Mouse (Mus musculus) G1E (cell line): Measurements from ENCODE around the gene Spi1. TPM values are rescaled to one million over a fixed set of nuclear protein-coding genes. Genes with fewer than 3 reads are reported as not detected.
A peak's percentile ranks its signal among the peaks of the same experiment; 100 is the strongest.

Experiments
- ATAC-seq: 2 replicates; pipeline ENCODE4 v1.8.0; 2016; ENCODE audit warnings: mild to moderate bottlenecking; ENCODE audit not compliant: insufficient number of reproducible peaks, poor library complexity, low FRiP score, severe bottlenecking; ENCODE audit errors: extremely low read depth
- DNase-seq: peaks from one replicate; pipeline ENCODE4 v3.0.0; 2012; ENCODE audit warnings: low spot score
- H3K27me3 ChIP-seq: 2 replicates; pipeline ENCODE4 v1.6.1; 2012; ENCODE audit warnings: mild to moderate bottlenecking, low read length, inconsistent platforms; ENCODE audit not compliant: insufficient read depth
- H3K36me3 ChIP-seq: replicated peaks from 2 replicates; pipeline ENCODE3; 2012; ENCODE audit warnings: mild to moderate bottlenecking, inconsistent platforms
- H3K4me1 ChIP-seq: 2 replicates; pipeline ENCODE4 v1.6.1; 2012; ENCODE audit warnings: low read depth, low read length, inconsistent platforms, mixed read lengths; ENCODE audit not compliant: insufficient read depth
- H3K4me3 ChIP-seq: 2 replicates; pipeline ENCODE4 v1.5.1; 2012; ENCODE audit warnings: low read depth, mild to moderate bottlenecking, inconsistent platforms, low read length, moderate library complexity, mixed read lengths
- H3K9me3 ChIP-seq: replicated peaks from 2 replicates; pipeline ENCODE4 v1.6.1; 2012; ENCODE audit warnings: inconsistent platforms
- CTCF ChIP-seq: IDR thresholded peaks from 2 replicates; pipeline ENCODE4 v1.5.1; 2012; ENCODE audit warnings: low read depth, low read length, inconsistent platforms, mixed read lengths
- GATA1 ChIP-seq: IDR thresholded peaks from 2 replicates; pipeline ENCODE4 v1.6.1; 2012; ENCODE audit warnings: borderline replicate concordance, low read length, inconsistent platforms, mixed read lengths
- GATA2 ChIP-seq: IDR thresholded peaks from 2 replicates; pipeline ENCODE4 v1.6.1; 2012; ENCODE audit warnings: low read depth, low read length, inconsistent platforms, borderline replicate concordance
- POLR2AphosphoS5 ChIP-seq: IDR thresholded peaks from 2 replicates; pipeline ENCODE4 v1.6.1; 2012; ENCODE audit warnings: low read depth, low read length, inconsistent platforms; ENCODE audit not compliant: insufficient replicate concordance
- TAL1 ChIP-seq: conservative IDR thresholded peaks from 2 replicates; pipeline ENCODE4 v1.6.1; 2012; ENCODE audit warnings: low read depth, low read length, inconsistent platforms, mixed read lengths
- polyA plus RNA-seq: library from polyadenylated mRNA; stranded (reverse); fragments of >175 nt; gene quantifications from 2 replicates; pipeline ENCODE4 v1.2.3, GENCODE M21; 2012
- total RNA-seq, 2 experiments: library from RNA; stranded (forward) in 1 of 2; stranded (reverse) in 1 of 2; fragments of 200-1000 nt in 1 of 2; fragments of >200 nt in 1 of 2; fragmentation: Nextera tagmentation in 1 of 2; gene quantifications; 2 replicates each; pipeline ENCODE4 v1.2.3; 2014 to 2017

Gene Spi1
- total and polyA plus RNA-seq, 3 experiments: 25.4 to 138 (median 79.8) TPM

DNA sequence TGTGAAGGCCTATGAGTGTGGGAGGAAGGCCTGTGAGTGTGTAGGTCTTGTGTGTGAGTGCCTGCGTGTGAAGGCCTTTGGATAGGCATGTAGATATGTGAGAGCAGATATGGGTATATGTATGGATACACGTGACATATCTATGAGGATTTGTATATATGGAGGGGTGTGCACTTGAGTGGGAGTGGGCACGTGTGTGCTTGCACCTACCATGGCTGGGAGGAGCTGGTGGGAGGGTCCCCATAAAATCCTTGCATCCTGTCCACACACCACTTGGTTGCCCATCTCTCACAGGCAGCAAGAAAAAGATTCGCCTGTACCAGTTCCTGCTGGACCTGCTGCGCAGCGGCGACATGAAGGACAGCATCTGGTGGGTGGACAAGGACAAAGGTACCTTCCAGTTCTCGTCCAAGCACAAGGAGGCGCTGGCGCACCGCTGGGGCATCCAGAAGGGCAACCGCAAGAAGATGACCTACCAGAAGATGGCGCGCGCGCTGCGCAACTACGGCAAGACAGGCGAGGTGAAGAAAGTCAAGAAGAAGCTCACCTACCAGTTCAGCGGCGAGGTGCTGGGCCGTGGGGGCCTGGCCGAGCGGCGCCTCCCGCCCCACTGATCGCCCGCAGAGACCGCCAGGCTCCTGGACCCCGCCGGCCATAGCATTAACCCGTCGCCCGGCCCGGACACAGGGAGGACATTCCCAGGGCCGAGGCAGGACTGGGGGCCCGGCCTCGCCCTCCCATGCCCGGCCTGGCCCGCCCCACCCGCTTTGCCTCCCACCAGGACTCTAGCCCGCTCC is 32.8 kb downstream of the Spi1 start:
- DNase-seq (peak; percentile 68), ATAC-seq (peak; percentile 52)
- H3K36me3 ChIP-seq: peaks cover 76% of the 10 kb centered on the region
- H3K9me3 ChIP-seq: no peaks in the 10 kb centered on the region
- peaks cover 11% of the 10 kb centered on the region for H3K27me3 ChIP-seq
- H3K4me3 ChIP-seq: no peak overlapping the region
- peaks cover 49% of the 10 kb centered on the region for H3K4me1 ChIP-seq
- TF ChIP-seq TAL1: no peak
- peak; percentile 84 for TF ChIP-seq CTCF

DNA sequence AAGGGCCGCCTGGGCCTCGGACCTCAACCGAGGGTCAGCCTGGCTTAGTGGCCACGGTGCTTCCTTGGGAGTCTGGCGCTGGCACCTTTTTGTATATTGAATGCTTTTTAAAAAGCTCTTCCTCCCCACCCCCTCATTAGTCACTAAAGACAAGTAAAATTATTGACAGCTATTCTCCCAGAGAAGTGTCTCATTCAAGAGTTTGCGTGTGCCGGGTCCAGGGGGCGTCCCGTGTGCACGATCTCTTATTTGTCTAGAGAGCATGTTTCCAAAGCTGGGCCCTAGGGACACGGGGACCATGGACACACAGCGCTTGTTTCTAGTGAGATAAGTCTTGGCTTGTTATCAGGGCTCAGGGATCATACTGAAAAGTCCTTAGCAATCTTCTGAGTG is 33.4 kb downstream of the Spi1 start:
- Histone ChIP-seq H3K4me3 (no peak overlapping the region), H3K9me3 (no peaks in the 10 kb centered on the region), H3K27me3 (peaks cover 17% of the 10 kb centered on the region), H3K36me3 (peaks cover 71% of the 10 kb centered on the region), H3K4me1 (peaks cover 47% of the 10 kb centered on the region)
- TF ChIP-seq GATA1 (no peak), CTCF (no peak), POLR2AphosphoS5 (no peak), TAL1 (no peak), GATA2 (no peak)
- DNase-seq: no peak
- no peak for ATAC-seq

DNA sequence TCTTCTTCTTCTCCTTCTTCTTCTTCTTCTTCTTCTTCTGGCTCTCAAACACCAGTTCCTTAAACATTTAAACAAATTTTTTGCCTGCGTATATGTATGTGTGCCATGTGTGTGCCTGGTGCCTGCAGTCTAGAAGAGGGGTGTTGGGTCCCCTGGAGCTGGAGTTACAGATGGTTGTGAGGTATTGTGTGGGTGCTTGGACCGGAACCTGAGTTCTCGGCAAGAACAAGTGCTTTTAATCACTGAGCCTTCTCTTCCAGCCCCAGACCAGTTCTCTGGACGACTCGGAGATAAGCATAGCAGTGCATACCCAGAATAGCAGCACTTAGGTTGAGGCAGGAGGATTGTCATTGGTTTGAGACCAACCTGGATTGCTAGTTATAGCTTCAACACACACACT is 34.7 kb downstream of the Spi1 start:
- TF ChIP-seq GATA2: no peak
- no peak for TF ChIP-seq CTCF
- no peak for TF ChIP-seq TAL1
- TF ChIP-seq GATA1: no peak
- no peak for TF ChIP-seq POLR2AphosphoS5
- Histone ChIP-seq H3K4me1 (peaks cover 39% of the 10 kb centered on the region), H3K9me3 (no peaks in the 10 kb centered on the region), H3K27me3 (peaks cover 29% of the 10 kb centered on the region), H3K4me3 (no peak overlapping the region), H3K36me3 (peaks cover 58% of the 10 kb centered on the region)
- no peak for DNase-seq
- no peak for ATAC-seq

DNA sequence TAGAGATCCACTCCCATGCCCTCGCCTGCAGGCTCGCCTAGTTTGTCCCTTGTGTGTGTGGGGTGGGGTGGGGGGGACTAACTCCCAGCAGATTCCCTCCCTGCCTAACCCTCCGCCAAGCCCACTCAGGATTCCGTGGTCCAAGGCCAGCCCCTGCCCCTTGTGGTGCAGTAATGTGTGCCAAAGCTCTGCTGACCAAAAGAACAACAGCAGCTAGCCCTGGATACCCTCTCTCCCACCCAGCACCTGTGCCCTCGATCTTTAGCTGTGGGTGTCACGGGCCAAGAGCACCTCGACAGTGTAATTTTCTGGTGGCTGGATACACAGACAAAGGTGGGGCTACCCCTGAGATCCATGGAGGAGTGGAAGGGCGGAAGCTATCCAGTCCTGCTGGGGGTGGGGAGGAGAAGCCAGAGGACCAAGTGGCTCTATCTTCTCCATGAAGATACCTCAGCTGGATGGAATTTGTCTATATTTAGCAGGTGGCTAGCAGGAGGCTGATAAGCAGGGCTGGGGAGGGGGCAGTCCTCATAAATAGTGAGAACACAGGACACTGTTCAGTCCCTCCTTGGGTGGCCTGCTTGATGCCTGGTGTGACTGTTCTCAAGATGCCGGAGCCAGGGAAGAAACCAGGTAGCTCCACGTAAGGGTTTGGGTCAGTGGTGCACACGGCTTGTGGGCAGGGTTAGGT is 35.5 kb downstream of the Spi1 start, which contains the start of gene Mybpc3:
TSS of gene Mybpc3 (plus strand) at position 560 of the 691 bp plus-strand sequence.
- H3K4me1 ChIP-seq: peaks cover 30% of the 10 kb centered on the region
- ATAC-seq: no peak

DNA sequence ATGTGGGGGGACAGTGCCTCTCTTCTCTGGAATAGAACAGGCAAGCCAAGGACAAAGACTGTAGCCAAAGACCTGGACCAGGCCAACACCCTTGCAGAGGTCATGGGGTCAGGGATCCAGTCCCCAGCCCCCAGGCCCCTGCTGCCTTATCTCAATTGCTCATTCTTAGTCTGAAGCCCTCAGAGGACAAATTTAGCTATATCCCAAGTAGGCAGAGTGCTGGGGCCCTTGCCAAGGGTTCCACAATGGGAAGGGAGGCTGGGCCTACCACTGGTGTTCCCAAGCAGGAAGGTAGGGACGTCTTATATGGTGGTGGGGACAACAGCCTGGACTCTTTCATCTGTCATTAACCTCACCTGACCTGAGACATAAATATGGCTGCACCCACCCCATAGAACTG is 36.5 kb downstream of the Spi1 start:
- Histone ChIP-seq H3K36me3 (peaks cover 40% of the 10 kb centered on the region), H3K9me3 (no peaks in the 10 kb centered on the region), H3K4me3 (no peak overlapping the region), H3K27me3 (peaks cover 46% of the 10 kb centered on the region), H3K4me1 (peaks cover 21% of the 10 kb centered on the region)
- TF ChIP-seq CTCF (no peak), GATA2 (no peak), TAL1 (no peak), POLR2AphosphoS5 (no peak), GATA1 (no peak)
- no peak for DNase-seq
- ATAC-seq: no peak

More for the DNA sequence above, 35.5 kb downstream of the Spi1 start, which contains the start of gene Mybpc3:
- TF ChIP-seq GATA1: no peak
- TF ChIP-seq GATA2: no peak
- no peak for TF ChIP-seq TAL1
- no peak for TF ChIP-seq POLR2AphosphoS5
- TF ChIP-seq CTCF: no peak
- no peak within 1 kb of the TSS for H3K4me3 ChIP-seq
- DNase-seq: no peak
- H3K27me3 ChIP-seq: peaks cover 37% of the 10 kb centered on the region
- no peaks in the 10 kb centered on the region for H3K9me3 ChIP-seq
- H3K36me3 ChIP-seq: peaks cover 50% of the 10 kb centered on the region

DNA sequence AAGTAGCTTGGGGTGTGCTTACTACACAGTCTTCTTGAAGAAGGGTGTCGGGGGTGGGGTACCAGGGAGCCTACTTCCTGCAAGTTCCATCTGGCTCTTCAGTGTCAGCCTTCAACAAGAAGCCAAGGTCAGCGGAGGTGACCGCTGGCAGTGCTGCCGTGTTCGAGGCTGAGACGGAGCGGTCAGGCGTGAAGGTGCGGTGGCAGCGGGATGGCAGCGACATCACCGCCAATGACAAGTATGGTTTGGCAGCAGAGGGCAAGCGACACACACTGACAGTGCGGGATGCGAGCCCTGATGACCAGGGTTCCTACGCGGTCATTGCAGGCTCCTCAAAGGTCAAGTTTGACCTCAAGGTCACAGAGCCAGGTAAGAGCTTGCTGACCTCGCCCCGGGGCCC is 36.9 kb downstream of the Spi1 start:
- Histone ChIP-seq H3K4me3 (no peak overlapping the region), H3K9me3 (no peaks in the 10 kb centered on the region), H3K36me3 (peaks cover 36% of the 10 kb centered on the region), H3K27me3 (peaks cover 49% of the 10 kb centered on the region), H3K4me1 (peaks cover 17% of the 10 kb centered on the region)
- DNase-seq (no peak), ATAC-seq (no peak)
- TF ChIP-seq GATA2 (no peak), GATA1 (no peak), TAL1 (no peak), CTCF (no peak), POLR2AphosphoS5 (no peak)
